Mouse (Mus musculus) embryo, embryonic 10 days (tissue): Measurements from ENCODE around the gene Maml3.

Experiments
- DNase-seq: peaks from one replicate; pipeline ENCODE4 v3.0.0-alpha.2; 2015; ENCODE audit warnings: low spot score

The Maml3 gene

DNA sequence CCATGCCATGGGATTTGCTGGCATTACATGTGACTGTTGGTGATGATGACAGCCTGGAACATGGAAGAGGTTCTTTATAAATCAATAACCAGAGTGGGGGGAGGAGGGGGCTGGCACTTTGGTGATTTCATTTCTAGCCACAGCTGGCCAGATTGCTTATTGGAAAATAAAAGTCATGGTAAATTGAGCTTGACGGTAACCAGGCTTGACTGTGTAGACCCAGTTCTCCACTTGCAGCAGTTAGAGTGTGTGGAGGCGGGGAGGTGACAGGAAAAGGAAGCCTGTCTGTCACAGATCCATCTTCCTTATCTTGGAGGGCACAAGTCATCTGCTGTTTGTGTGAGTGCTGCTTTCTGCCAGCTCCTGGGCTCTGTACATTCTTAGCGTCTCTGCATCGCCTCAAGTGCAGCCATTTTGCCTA, 360.5 kb downstream of the Maml3 start:
- no peak for DNase-seq

DNA sequence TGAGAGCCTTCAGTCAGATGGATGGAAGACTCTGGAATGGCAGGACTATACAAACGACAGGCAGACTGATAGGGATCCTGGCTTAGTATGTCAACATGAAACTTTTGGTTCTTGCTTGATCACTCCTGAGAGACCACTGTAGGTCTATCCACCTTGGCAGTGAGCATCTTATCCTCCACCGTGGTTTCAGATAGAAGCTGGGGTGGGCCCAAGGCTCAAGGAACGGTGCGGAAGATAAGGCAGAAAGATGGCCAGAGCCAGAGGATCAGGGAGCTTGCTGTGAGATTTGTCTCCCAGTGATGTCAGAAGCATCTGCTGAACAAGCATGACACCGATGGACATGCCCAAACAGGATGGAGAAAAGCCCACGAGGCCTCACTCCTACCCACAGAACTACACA, 362.5 kb downstream of the Maml3 start:
- DNase-seq = no peak

DNA sequence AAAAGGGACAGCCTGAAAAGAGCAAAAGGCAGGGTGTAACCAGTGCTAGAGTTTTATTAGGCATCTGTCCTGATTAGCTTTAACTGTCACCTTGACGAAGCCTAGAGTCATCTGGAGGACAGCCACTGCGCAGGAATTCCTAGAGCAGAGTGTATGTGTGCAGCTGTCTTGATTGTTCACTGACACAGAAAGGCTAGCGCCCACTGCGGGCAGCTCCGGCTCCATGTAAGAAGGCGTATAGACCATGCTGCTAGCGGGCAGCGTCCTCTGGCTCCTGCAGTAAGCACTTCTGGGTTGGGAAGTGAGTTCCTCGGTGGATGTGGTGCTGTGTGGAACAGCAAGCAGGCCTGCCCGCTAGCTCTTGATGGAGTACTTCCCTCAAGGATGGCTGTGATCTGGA, 363.1 kb downstream of the Maml3 start:
- peak; percentile 46 for DNase-seq

DNA sequence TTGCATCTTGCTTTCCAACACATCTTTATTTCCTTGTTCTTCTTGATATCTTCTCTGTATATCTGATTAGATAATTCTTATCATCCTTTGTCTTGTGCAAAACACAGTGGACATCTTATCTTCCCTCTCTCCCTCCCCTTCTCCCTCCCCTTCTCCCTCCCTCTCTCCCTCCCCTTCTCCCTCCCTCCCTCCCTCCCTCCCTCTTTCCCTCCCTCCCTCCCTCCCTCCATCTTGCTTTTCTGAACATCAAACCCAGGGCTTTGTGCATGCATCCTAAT, 365.1 kb downstream of the Maml3 start:
- no peak for DNase-seq

DNA sequence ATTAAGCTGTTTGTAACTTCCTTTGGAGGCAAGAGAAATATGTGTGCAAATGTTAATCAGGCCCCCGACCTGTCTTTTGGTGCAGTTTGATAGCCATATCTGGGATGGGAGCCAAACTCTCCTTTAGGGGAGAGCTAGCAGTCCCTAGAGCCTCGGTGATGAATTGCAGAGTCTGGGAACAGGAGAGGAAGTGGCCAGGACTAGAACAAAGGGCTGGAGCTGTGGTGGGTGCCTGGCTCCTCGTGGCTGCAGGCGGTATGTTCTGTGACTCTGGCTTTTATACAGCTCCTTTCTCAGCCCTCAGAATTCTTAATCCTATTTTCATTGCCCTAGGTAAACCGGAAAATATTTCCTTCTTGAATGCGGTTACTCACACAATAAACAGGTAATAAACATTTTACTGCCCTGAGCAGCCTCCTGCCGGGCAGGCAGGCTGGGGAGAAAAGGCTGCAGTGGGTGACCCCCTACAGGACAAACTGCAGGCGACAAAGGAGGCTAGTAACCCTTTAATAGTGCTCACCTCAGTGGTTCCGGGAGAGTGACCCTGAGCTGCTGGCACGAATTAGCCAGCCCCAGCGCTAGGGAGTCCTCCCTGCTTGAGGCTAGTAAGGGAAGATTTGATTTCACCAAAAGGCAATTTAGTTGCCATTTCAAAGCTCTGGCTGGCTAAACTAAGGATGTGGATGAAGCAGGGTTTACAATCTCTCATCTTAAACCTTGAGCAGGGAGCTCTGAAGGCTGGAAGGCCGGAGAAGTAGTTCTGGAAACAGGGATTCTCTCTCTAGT, 365.6 kb downstream of the Maml3 start:
- DNase-seq = peak; percentile 76

DNA sequence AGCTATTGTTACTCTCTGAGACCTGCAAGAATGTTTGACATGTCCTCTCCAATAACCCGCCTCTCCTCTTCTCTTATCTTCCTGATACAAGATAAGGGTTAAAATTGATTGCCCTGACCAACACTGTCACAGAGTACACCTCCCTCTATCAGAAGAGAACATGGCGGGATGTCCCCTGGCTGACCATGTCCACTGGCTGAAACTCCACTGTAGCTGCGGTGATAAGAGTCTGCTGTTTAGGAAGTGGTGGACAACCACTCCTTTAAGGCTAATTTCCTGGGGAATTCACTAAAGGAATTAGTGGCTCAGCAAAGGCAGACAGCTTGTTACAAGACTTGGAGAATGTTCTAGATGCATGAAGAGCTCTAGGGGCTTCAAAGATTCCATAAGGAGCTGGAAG, 371.2 kb downstream of the Maml3 start:
- DNase-seq = no peak

DNA sequence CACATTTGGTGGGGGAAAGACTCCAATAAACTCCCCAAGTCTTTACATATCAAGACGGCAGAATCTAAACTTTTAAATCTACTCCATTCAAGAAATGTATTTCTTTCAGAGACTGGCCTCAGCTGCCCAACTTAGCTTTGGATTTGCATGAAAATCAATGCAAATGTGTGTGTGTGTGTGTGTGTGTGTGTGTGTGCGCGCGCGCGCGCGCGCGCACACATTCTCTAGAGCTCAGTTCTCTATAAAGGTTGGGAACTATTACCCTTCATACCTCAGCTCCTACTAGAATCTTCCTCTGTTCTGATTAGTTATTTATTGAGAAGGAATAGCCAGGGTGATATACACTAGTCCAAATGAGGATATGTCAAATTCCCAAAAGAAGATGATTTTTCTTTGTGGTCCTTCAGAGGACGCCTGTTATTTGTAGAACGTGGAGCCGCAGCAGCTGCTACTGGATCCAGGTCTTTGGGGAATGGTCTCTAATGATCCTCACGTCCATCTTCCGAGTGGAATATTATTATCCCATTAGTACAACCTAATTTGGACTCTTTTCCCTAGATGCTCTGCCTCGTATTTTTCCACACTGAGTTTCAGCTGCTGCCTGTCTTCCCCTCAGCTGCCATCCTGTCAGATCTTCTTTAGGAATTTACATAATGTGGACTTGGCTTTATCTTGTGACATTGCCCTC, 372.8 kb downstream of the Maml3 start:
- DNase-seq = no peak

DNA sequence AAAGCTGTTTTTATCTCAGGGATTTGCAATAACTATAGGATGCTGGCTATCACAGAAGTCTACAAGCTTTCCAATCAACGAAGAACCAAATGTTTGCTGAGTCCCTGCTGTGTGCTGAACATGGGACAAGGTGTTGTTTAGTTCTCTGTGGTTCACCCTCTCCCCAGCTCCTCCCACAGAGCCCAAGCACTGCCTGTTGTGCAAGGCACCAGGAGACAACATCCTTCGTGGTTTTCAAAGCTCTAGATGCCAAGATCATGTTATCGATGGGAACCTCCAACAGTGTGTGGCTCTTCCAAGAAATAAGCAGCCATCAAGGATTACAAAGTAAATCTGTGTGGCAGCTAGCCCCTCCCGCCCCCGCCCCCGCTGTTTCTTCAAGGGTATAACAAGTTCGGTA, 374.2 kb downstream of the Maml3 start:
- no peak for DNase-seq

DNA sequence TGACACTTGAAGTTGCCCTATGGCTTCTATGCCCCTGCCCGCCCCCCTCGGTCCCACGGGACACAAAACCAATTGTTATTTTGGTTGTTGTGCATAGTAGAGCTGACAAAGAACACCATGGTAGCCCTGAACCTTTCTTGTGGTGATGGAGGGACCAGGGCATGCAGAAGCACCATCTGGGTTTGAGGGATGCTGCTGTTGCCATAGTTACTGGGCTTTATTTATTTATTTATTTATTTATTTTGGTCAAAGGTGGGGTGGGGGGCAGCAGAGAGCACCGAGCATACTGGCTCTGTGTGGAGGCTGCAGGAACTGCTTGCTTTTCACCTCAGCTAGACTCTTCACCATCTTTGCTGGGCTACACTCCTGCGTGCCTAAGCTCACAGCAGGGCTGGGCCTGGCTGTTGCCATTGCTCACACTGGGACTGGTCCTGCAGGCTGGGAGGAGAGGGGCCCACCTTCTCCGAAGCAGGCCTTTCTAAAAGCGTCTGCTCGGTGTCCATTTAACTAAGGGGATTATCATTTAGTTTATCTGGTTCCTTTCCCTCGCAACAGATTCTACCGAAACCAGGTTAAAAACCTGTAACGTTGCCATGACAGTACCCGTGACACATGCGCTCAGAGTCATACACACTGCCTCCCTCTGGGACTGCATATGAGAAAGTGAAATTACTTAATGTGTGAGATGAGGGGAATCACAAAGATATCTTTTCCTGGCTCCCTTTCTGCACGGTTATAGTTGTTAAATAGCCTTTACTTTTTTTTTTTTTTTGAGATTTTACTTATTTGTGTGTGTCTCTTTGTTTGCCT, 375.6 kb downstream of the Maml3 start:
- no peak for DNase-seq

DNA sequence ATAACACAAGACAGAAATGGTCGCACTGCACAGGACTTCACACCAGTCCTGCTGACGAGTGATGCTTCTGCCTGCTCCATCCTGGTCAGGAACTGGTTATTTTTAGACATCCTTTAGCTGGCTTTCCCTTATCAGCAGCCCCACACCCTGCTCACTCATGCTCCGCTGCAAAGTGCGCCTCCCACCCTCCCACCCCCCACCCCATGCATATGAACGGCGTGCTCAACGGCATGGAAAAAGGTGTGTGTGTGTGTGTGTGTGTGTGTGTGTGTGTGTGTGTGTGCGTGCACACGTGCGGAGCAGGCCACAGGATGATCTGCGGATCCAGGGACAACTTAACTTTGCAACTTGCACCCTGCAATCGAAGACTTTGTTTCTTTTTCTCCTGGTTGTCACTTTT, 376.4 kb downstream of the Maml3 start:
- peak; percentile 49 for DNase-seq

DNA sequence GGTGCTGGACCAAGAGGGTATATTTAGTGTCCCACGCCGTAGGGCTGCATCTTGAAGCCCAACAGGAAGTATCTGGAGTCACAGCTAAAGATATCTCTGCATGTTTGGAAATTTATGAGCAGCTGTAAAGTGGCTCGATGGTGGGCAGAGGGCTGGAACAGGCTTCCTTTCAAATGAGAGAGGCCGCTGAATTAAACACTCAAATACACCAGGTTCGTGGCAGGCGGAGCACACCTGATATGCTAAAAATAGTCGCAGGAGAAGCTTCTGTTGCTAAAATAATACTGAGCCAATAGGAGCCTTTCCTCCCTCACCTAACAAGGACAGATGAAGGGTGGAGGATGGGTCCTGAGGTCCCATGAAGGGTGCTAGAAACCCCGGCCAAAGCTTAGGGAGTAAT, 376.9 kb downstream of the Maml3 start:
- no peak for DNase-seq

DNA sequence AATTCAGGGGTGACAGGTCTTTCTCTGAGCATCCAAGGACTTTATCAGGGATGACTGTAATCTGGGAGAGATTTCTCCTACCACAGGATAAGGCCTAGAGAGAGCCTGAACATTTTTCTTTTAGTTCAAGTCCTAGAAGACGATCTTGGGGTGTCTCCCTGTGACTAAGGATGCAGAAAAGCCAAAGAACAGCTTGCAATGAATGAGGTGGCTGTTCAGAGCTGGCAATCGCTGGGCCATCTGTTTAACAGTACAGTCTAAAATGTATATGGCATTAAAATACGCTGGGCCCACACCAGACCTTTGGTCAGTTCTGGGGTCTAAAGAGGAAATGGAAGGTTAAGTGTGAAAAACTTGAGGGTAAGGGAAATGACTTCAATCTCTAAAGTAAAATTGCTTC, 377.4 kb downstream of the Maml3 start:
- DNase-seq = no peak

DNA sequence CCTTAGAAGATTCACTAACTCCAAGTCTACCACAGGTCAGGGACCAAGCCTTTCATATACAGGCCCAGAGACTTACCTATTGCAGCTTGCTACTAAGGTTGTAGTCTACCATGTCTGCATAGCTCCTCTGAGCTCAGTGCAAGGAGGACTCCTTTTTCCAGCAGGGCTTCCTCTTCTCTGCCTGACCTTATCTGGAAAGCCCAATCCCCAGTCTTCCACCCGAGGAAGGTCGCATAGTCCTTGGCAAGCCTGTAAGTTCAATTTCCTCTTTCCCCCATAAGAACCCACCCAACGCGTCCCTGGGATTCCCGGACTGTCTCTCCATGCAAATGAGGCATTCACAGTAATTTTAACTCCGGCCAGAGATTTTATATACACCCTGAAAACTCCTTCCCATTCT, 378.6 kb downstream of the Maml3 start:
- DNase-seq = no peak

DNA sequence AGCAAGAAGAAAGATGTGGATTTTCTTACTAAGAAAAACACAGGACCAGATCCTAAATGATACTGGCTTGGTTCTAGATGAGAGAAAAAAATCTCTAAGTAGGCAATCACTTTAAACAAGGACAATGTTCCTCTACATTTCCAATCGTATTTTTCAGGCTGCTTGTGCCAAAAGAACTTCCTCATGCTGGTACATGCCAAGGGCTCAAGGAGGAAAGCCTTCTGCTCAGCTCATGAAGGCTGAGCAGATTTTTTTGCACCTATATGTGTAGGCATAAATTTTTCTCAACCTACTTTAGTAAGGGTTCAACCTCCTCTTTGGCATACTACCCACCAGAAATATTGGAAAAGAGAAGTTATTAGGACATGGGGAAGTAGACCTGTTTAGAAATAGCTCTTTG, 384.9 kb downstream of the Maml3 start:
- no peak for DNase-seq

DNA sequence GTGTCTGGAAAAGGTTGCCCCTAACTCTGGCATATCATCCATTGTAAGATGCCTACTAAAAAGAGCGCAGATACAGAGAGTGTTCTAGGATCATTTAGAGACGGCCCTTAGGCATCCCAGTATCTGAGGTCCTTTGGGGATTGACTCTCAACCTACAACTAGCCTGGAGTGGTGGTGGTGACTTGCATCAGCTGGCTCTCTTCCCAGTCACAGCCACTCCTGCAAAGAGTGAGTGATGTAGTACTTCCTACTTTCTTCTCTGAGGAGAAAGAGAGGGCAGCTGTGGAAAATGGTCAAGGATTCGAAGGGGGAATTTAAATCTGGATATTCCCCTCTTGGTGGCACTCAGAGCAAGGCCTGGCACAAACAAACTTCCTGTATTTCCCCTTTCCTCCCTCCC, 385.5 kb downstream of the Maml3 start:
- DNase-seq = no peak

DNA sequence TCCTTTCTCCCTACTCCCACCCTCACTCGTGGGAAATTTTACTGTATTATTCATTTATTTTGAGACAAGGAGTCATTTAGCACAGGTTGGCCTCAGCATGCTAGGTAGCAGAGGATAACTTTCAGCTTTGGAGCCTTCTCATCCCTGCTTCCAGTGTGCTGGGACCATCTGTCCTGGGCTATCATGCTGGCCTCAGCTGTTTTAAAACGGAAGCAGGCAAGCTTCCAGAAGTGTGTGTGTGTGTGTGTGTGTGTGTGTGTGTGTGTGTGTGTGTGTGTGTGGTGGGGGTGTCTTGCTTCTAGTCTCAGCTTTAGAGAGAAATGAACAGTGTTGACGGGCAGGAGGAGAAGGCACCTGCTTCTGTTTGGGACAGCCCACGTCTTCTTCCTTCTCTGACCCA, 387.0 kb downstream of the Maml3 start:
- no peak for DNase-seq

DNA sequence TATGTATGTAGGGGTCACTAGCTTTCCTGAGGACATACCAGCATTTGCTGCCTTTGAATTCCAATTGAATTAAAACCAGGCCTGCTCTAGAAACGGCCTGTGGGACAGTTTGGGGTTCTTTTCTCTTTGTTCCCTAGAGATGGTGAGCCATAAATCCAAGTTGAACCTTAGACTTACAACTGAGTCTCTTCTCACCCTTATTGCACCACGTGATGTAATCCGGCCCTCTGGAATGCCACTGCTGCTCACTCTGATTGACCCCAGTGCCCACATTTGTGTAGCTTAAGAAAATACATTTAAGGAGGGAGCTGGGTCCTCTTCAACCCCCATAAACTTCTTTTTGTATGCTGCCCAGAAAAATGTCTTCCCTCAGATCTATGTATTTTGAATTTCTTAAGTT, 387.4 kb downstream of the Maml3 start:
- DNase-seq = peak; percentile 53

DNA sequence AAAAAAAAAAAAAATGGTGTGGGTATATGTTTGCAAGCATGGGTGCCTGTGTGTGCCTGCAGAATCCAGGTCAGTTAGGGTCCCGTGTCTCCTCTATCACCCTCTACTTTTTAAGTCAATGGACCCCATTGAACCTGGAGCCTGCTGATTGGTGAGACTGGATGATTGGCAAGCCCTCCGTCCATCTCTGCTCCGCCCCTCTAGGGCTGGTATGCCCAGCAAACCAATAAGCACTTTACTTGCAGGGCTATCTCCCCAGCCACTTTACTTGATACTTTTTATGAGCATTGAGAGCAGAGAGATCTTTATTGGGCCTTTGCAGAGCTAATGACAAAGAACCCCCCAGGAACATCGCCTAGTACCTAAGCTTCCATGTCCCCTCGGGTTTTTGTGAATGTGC, 390.4 kb downstream of the Maml3 start:
- DNase-seq = no peak

DNA sequence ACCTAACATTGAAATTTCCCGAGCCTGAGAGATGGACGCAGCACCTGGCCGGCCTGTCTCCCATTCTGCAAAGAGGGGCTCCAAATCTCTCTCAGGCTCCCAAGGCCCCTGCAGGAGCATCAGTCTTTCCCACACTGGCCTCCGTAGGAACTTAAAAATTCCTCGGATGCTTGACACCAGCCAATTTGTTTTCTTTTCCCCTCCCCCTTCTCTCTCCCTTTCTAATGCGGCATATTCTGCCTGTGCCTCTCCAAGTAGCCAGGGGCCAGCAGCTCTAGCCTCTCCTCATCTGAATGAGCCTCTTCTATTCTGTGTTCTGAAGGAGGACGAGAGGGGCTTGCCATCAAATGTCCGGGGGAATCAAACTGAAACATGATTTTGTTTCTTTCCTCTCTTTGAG, 391.6 kb downstream of the Maml3 start:
- peak; percentile 79 for DNase-seq

DNA sequence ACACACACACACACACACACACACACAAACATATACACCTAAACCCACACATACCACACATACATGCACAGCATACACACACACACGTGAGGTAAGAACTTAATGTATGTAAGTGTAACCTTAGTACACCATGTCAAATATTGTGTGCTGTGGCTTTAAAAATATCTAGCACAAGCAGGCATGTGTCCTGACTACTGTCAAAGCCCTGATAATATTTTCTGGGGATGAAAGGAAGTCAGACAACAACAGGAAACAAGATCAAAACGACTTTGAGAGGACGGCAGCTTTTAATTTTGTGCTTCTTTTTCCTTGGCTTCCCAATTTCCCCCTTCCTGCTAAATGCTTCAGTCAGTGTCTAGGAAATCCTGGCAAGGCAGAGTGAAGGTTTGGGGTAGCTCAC, 392.5 kb downstream of the Maml3 start:
- no peak for DNase-seq

DNA sequence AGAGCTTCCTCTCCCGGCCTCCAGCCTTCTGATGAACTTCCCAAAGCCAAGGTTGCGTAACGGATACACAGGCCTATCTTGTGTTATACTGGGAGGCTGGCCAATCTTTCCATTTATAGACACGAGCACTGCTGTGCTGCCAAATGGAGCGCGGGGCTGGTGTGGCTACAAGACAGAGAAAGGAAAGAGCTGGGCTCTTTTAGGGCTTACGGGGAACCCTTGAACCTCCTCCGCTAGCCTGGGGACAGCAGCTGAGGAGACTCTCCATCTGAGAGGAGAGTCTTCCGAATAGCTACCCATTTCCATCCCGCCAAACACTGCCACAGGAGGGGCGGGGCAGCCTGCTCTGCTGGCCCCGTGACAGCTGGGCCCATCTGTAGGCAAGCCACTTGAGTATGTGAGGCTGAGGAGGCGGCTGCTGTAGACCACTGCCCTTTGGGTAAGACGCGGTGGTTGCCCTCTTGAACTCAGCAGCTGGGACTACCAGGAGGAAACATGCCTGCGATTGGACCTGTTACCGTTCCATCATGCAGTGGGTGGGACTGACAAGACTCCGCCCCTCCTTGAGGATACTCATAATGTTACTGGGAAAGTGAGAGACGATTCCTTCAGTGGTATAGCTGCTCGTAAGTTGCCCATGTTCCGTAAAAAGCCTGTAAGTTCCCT, 396.0 kb downstream of the Maml3 start:
- DNase-seq = peak; percentile 51

DNA sequence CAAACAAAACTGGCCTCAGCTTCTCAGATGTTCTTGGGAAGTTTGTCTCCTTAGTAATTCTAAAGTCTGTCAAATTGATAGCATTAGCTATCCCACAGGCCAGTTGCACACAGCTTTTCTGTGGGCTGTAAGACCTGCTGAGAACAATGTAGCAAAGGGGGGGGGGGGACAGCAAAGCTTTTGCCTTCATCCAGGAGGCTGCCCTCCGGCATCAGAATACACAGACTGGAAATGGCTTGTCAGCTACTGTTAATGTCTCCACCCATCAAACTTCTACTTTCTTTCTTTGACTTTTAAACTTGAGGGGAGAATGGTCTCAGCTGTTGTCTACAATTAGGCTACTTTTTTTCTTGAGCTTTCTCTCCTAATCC, 396.5 kb downstream of the Maml3 start:
- DNase-seq = no peak

DNA sequence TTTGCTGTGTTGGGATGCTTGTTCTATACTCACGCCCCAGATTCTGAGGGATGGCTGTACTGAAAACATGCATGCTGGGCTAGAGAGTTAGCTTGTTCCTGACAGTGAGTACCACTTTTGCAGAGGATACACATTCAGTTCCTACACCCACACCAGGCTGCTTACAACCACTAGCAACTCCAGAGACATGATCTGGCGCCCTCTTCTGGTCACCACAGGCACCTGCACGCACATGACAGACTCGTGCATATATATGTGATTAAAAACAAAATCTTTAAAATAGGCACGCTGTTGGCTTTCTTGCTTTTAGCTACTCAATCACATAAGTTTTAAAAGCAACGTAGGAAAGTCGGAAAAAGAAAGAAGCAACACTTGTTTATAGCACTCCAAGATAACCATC, 399.7 kb downstream of the Maml3 start:
- DNase-seq = peak; percentile 41
